Mouse (Mus musculus) left cerebral cortex, postnatal 10 days (tissue): Measurements from ENCODE around the gene Mroh3. TPM values are rescaled to one million over a fixed set of nuclear protein-coding genes. Genes with fewer than 3 reads are reported as not detected.

ENCODE experiments used
- DNase-seq, 2 experiments: peaks; one replicate each; pipeline ENCODE4 v3.0.0; 2021 to 2022; ENCODE audit warnings: low spot score in 2 of 2, mixed read lengths in 1 of 2; ENCODE audit errors: extremely low spot score in 1 of 2
- intact Hi-C: fragments of 180-260 bp; cut with DNase I; formaldehyde crosslinking; loops from one replicate; pipeline ENCODE4 v1.15.1; 2025
- total RNA-seq, 2 experiments: library from RNA; stranded (reverse); gene quantifications; 2 replicates each; pipeline ENCODE4 v1.2.3; 2021

The Mroh3 gene
- total RNA-seq, 2 experiments from 2014 or later: 0.97 to 1.2 TPM

DNA sequence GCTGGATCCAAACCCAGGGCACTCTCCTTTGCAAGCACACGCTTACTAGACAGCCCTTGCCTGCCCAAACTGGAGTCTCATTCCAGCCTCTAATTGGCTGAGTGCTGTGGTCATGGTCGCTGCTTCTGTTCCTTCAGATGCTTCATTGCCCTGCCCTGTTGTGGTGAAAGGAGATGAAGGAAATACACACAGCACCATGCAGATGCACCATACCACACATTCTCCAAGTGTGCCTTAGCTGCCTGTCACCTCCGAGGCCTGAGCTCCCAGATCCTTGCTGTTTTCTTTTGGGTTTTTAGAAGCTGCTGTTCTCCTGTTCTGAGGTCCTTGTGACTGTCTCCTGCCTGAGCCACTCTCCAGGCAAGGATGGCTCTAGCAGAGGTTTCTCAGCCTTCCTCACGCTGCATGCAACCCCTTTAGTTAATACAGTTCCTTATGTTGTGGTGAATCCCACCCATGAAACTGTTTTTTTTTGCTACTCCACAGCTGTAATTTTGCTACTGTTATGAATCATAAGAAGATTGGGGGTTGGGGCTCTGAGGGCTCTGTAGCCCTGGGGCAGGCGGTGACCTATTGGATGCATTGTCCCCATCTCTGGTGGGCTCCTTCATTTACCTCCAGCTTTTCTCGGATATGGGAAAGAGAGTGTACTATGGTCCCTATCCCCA, 76.7 kb downstream of the Mroh3 start:
- intact Hi-C loops: no loop called here

DNA sequence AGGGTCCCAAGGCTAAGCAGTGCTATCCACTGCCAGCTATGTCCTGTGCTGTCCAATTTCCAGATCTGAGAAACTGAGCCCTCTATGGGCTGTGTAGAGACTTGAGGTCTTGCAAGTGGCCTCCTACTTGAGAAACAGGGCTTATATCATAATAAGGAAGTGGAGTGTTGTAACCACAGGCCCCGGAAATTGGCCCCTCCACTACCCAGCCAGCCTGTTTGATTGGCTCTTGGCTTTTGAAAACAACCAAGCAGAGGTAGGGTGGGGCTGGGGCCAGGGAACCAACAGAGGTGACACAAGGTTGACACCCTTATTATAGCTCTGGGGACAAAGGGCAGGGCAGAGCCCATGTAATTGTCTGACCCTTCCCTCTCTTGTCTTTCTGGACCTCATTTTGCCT, 77.6 kb downstream of the Mroh3 start:
- intact Hi-C loops: no loop called here
- DNase-seq: no peak

More for the DNA sequence above, 76.7 kb downstream of the Mroh3 start:
- no peak for DNase-seq

DNA sequence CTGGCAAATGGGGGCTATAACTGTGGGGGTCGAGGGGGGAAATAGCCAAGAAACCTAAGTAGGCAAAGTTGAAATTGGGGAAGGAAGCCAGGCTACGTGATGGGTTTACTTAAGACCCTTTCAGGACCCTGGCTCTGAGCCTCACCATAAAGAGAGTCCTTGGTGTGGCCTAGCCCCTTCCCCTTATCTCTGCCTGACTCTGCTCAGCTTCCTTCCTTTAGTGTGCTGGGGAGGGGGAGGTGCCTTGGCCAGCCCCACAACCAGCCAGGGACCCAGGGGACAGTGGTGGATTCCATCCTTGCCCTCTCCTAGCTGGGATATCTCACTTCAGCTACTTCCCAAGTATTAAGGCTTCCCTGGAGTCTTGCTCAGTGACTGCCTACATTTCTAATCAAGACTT, 78.1 kb downstream of the Mroh3 start:
- DNase-seq: no peak
- intact Hi-C loops: loop anchor here (5.0 kb wide), 1 partner anchor 82 kb away; the partner anchor contains the start of genes Ascl5 and Cacna1s

DNA sequence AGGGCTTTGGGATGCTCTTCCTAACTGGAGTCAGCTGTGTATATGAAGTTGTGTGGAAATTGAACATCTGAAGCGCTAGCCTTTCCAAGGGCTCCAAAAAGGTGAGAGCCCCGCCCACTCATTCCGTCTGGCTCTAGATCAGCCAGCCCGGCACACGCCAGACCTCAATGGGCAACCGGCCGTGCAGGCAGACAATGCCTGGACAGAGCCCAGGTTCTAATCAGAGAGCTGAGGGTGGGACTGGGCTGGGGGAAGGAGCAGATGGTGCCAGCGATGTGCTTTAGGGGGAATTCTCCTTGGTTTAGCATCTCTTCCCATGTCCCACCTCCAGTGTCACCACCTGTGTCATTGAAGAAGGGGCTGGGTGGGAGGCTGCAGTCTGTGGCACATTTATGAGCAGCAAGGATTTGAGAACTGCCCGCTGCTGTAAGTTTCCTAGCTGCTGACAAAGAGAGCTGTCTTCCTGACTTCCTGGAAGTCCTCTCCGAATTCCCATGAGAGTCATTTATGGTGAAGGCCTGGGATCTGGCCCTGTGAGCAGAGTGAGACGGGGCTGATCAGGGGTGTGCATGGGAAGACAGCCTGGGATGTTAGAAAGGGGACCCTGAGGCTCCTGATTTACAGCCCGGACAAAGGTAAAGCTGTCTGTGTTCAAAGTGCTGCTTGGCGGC, 78.9 kb downstream of the Mroh3 start:
- peak in 1 of 2 experiments; percentile 60 for DNase-seq
- intact Hi-C loops: loop anchor here (5.0 kb wide), 1 partner anchor 81 kb away; the partner anchor contains the start of genes Ascl5 and Cacna1s

DNA sequence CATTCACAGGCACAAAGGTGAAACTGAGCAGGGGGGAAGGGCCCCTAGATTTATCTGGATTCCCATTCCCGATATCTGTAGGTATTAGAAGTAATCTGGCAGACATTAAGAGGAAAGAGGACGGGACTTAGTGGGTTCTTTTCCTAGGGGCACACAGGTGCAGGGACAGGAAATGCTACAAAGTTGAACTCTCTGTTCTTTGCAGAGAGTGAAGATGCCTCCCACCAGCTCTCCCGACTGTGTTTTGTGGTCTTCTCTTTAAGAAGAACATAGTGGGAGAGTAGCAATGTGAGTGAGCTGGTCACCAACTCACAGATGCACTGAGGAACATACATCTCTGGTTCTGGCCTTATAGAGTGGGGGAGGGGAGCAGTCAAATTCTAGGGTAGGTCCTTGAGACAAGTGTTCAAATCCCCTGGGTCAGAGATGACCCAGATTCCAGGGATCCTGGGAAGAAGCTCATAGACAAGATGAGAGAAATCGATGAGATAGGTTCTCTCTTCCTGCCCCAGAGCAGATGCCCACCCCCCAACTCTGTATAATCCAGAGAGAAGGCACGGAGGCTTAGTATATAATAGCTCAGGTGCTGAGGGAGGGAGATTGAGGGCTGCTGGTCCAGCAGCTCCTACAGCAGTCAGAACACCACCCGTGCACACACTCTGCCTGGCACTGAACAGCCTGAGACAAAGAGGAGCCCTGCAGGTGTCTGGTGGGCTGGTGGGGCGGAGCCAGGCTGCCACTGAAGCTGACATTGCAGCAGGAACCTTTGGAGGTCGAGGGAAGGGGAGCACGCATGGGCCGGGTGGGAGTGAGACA, 80.0 kb downstream of the Mroh3 start:
- no peak for DNase-seq
- intact Hi-C loops: loop anchor here (5.0 kb wide), 1 partner anchor 80 kb away; the partner anchor contains the start of genes Ascl5 and Cacna1s

Other genes with a start within 250 kb of the Mroh3 start
- under 1 TPM; 0.41 to 0.73 TPM for gene Igfn1, start 206.5 kb downstream of the Mroh3 start, total RNA-seq
- 10 to 100 TPM; 81.3 to 84.0 TPM for gene Tmem9, start 204.7 kb downstream of the Mroh3 start, total RNA-seq
- gene Ascl5, start 162.0 kb downstream of the Mroh3 start, total RNA-seq: 1 to 10 TPM in 1 of 2 experiments, under 1 TPM in 1; 0.66 to 1.2 TPM
- 1 to 10 TPM; 1.5 to 2.4 TPM for gene Cacna1s, start 160.1 kb downstream of the Mroh3 start, total RNA-seq
- gene Kif21b, start 81.4 kb downstream of the Mroh3 start, total RNA-seq: 100 to 1,000 TPM; 329 to 393 TPM
- gene Inava, start 21.4 kb upstream of the Mroh3 start, total RNA-seq: 1 to 10 TPM; 3.7 to 4.4 TPM
- 1 to 10 TPM; 7.4 to 9.0 TPM for gene Gpr25, start 48.0 kb upstream of the Mroh3 start, total RNA-seq
- 100 to 1,000 TPM; 153 to 155 TPM for gene Camsap2, start 133.3 kb upstream of the Mroh3 start, total RNA-seq
- gene Ddx59, start 202.4 kb upstream of the Mroh3 start, total RNA-seq: 10 to 100 TPM; 10.3 TPM